Mouse (Mus musculus) lung, postnatal 0 days (tissue): ENCODE data around the gene Sorcs3. TPM values are rescaled to one million over a fixed set of nuclear protein-coding genes. Genes with fewer than 3 reads are reported as not detected.

ENCODE experiments used
- ATAC-seq: fragments of 200-750 bp; cut with Nextera tagmentation; 2 replicates; pipeline ENCODE4 v1.8.0; 2017; ENCODE audit warnings: moderate library complexity
- DNase-seq: peaks from one replicate; pipeline ENCODE4 v3.0.0-alpha.2; 2016; ENCODE audit warnings: low spot score
- H3K27ac ChIP-seq: fragments of 300-500 bp; sonication (generic); 2 replicates; pipeline ENCODE4 v1.5.1; 2014; ENCODE audit warnings: antibody characterized with exemption, mild to moderate bottlenecking, low read length, mixed read lengths
- H3K27me3 ChIP-seq: fragments of 300-500 bp; sonication (generic); replicated peaks from 2 replicates; pipeline ENCODE4 v1.6.1; 2014; ENCODE audit warnings: low read length, mixed read lengths; ENCODE audit not compliant: insufficient read depth
- H3K36me3 ChIP-seq: fragments of 300-500 bp; sonication (generic); 2 replicates; pipeline ENCODE4 v1.6.1; 2014; ENCODE audit warnings: low read length, mixed read lengths; ENCODE audit not compliant: insufficient read depth
- H3K4me1 ChIP-seq: fragments of 300-500 bp; sonication (generic); 2 replicates; pipeline ENCODE4 v1.6.1; 2014; ENCODE audit warnings: antibody characterized with exemption, low read depth, low read length, mixed read lengths; ENCODE audit not compliant: insufficient read depth
- H3K4me2 ChIP-seq: fragments of 300-500 bp; sonication (generic); replicated peaks from 2 replicates; pipeline ENCODE4 v1.6.1; 2014; ENCODE audit warnings: low read depth, mild to moderate bottlenecking, low read length, moderate library complexity, mixed read lengths
- H3K4me3 ChIP-seq: fragments of 300-500 bp; sonication (generic); 2 replicates; pipeline ENCODE4 v1.5.1; 2014; ENCODE audit warnings: low read depth, low read length
- H3K9ac ChIP-seq: fragments of 300-500 bp; sonication (generic); replicated peaks from 2 replicates; pipeline ENCODE4 v1.6.1; 2014; ENCODE audit warnings: low read depth, mild to moderate bottlenecking
- H3K9me3 ChIP-seq: fragments of 300-500 bp; sonication (generic); 2 replicates; pipeline ENCODE4 v1.6.1; 2016; ENCODE audit warnings: low read length, mixed read lengths
- CTCF ChIP-seq: IDR thresholded peaks from 2 replicates; pipeline ENCODE4 v1.5.1; 2016; ENCODE audit warnings: antibody characterized with exemption, mild to moderate bottlenecking
- EP300 ChIP-seq: IDR thresholded peaks from 2 replicates; pipeline ENCODE4 v1.6.1; 2016; ENCODE audit warnings: antibody characterized with exemption, mild to moderate bottlenecking, control low read depth
- WGBS: fragments of 180-500 bp; shearing (Covaris S2); extraction: QIAGEN DNeasy Blood & Tissue Kit; methylation state at CpG from one replicate; pipeline ENCODE4 v1.1.7; 2014; 5-methylcytosine and 5-hydroxymethylcytosine counted together
- polyA plus RNA-seq: library from polyadenylated mRNA; unstranded; fragments of >200 nt; fragmentation: Nextera tagmentation; extraction: Ambion mirVana; gene quantifications from 2 replicates; pipeline ENCODE4 v1.2.1, GENCODE M21; 2015

Gene Sorcs3
- polyA plus RNA-seq, 1 experiment from 2014 or later = 0.02 TPM

GRCm38 (mm10) chr19:48300440-48301231, 94.8 kb downstream of the Sorcs3 start:
- Histone ChIP-seq H3K4me3 (no peak overlapping the region), H3K4me2 (no peak overlapping the region), H3K4me1 (no peaks in the 10 kb centered on the region), H3K27me3 (no peaks in the 10 kb centered on the region), H3K27ac (no peak overlapping the region), H3K9me3 (no peaks in the 10 kb centered on the region), H3K36me3 (no peaks in the 10 kb centered on the region), H3K9ac (no peak overlapping the region)
- TF ChIP-seq EP300 (no peak), CTCF (no peak)
- ATAC-seq = no peak
- no peak for DNase-seq
- 64% methylated on average over 14 of the region's 14 CpGs for WGBS

- TF ChIP-seq EP300 = no peak
- TF ChIP-seq CTCF = no peak
- Histone ChIP-seq H3K27me3 (no peaks in the 10 kb centered on the region), H3K4me3 (no peak overlapping the region), H3K36me3 (no peaks in the 10 kb centered on the region), H3K4me2 (no peak overlapping the region), H3K27ac (no peak overlapping the region), H3K9me3 (no peaks in the 10 kb centered on the region), H3K9ac (no peak overlapping the region), H3K4me1 (no peaks in the 10 kb centered on the region)
- 58% methylated on average over 3 of the region's 3 CpGs for WGBS
- DNase-seq (no peak), ATAC-seq (no peak)
Measured at GRCm38 (mm10) chr19:48301300-48301699, 95.5 kb downstream of the Sorcs3 start.

GRCm38 (mm10) chr19:48308341-48308740, 102.5 kb downstream of the Sorcs3 start:
- Histone ChIP-seq H3K27ac (no peak overlapping the region), H3K4me1 (no peaks in the 10 kb centered on the region), H3K4me3 (no peak overlapping the region), H3K36me3 (no peaks in the 10 kb centered on the region), H3K4me2 (no peak overlapping the region), H3K27me3 (no peaks in the 10 kb centered on the region), H3K9me3 (no peaks in the 10 kb centered on the region), H3K9ac (no peak overlapping the region)
- 88% methylated on average over 8 of the region's 8 CpGs for WGBS
- DNase-seq = no peak
- no peak for TF ChIP-seq EP300
- TF ChIP-seq CTCF = no peak
- ATAC-seq = no peak

GRCm38 (mm10) chr19:48309531-48310337, 103.9 kb downstream of the Sorcs3 start:
- Histone ChIP-seq H3K27ac (no peak overlapping the region), H3K27me3 (no peaks in the 10 kb centered on the region), H3K4me3 (no peak overlapping the region), H3K4me2 (no peak overlapping the region), H3K4me1 (no peaks in the 10 kb centered on the region), H3K36me3 (no peaks in the 10 kb centered on the region), H3K9me3 (no peaks in the 10 kb centered on the region), H3K9ac (no peak overlapping the region)
- WGBS = 72% methylated on average over 15 of the region's 15 CpGs
- DNase-seq = no peak
- ATAC-seq = no peak
- TF ChIP-seq EP300 (no peak), CTCF (no peak)

- Histone ChIP-seq H3K9me3 (no peaks in the 10 kb centered on the region), H3K27ac (no peak overlapping the region), H3K36me3 (no peaks in the 10 kb centered on the region), H3K9ac (no peak overlapping the region), H3K4me1 (no peaks in the 10 kb centered on the region), H3K27me3 (no peaks in the 10 kb centered on the region), H3K4me2 (no peak overlapping the region), H3K4me3 (no peak overlapping the region)
- ATAC-seq (no peak), DNase-seq (no peak)
- TF ChIP-seq EP300 = no peak
- no peak for TF ChIP-seq CTCF
- 86% methylated on average over 6 of the region's 6 CpGs for WGBS
Measured at GRCm38 (mm10) chr19:48310338-48310710, 104.5 kb downstream of the Sorcs3 start.

- Histone ChIP-seq H3K9ac (no peak overlapping the region), H3K4me3 (no peak overlapping the region), H3K4me2 (no peak overlapping the region), H3K4me1 (no peaks in the 10 kb centered on the region), H3K27me3 (no peaks in the 10 kb centered on the region), H3K36me3 (no peaks in the 10 kb centered on the region), H3K27ac (no peak overlapping the region), H3K9me3 (no peaks in the 10 kb centered on the region)
- ATAC-seq = no peak
- no peak for DNase-seq
- TF ChIP-seq EP300 = no peak
- TF ChIP-seq CTCF = no peak
- WGBS = 83% methylated on average over 9 of the region's 9 CpGs
Measured at GRCm38 (mm10) chr19:48313776-48314175, 108.0 kb downstream of the Sorcs3 start.
